Comparison of ENCODE assay signal across 14 mouse cellular contexts in genomic region chr14:27070128-27070527, GRCm38 (mm10). TPM values are rescaled to one million over a fixed set of nuclear protein-coding genes. Genes with fewer than 3 reads are reported as not detected.
DNase-seq lines count a peak whose midpoint lies in the region; ATAC-seq and TF ChIP-seq lines count a peak whose summit lies in the region.
"Had no signal": no experiment of that assay in that cellular context is flagged by ENCODE, and none has a peak within 500 bp of the region (broad histone marks: within the 10 kb centered on the region; RNA-seq: fewer than 3 reads in every experiment).

No protein-coding gene starts in this region.

- no peak for TF ChIP-seq EP300 in ES-Bruce4 (IDR thresholded peaks at IDR 0.05; ENCODE audit: insufficient read depth, low read depth, low read length)
- no peak for TF ChIP-seq EP300 in lung, postnatal 0 days (IDR thresholded peaks at IDR 0.05)

- no peak for TF ChIP-seq POLR2A in ES-Bruce4 (IDR thresholded peaks at IDR 0.05; ENCODE audit: insufficient read depth, low read length)

- H3K27me3 ChIP-seq in hindbrain, embryonic 10.5 days (ENCODE audit: insufficient read depth, poor library complexity, severe bottlenecking) = peaks cover 65% of the 10 kb centered on the region
- no peaks in the 10 kb centered on the region for H3K27me3 ChIP-seq in hindbrain, embryonic 11.5 days (ENCODE audit: control insufficient read depth, insufficient read depth, low read length)
- H3K27me3 ChIP-seq in ES-Bruce4 (ENCODE audit: control insufficient read depth, insufficient read depth, low read length, poor library complexity, severe bottlenecking) = no peaks in the 10 kb centered on the region
- no peaks in the 10 kb centered on the region for H3K27me3 ChIP-seq in limb, embryonic 13.5 days
- no peaks in the 10 kb centered on the region for H3K27me3 ChIP-seq in midbrain, embryonic 14.5 days (ENCODE audit: control insufficient read depth, insufficient read depth, low read length)
- no peaks in the 10 kb centered on the region for H3K27me3 ChIP-seq in lung, postnatal 0 days (replicated peaks; ENCODE audit: insufficient read depth, low read length)

- H3K36me3 ChIP-seq in hindbrain, embryonic 10.5 days = 0 out of 2 replicates have a peak, but pooled peaks cover 4% of the 10 kb centered on the region
- no peaks in the 10 kb centered on the region for H3K36me3 ChIP-seq in hindbrain, embryonic 11.5 days (ENCODE audit: control insufficient read depth, insufficient read depth, low read length)
- no peaks in the 10 kb centered on the region for H3K36me3 ChIP-seq in ES-Bruce4 (ENCODE audit: control insufficient read depth, insufficient read depth, low read length, poor library complexity, severe bottlenecking)
- H3K36me3 ChIP-seq in limb, embryonic 13.5 days = no peaks in the 10 kb centered on the region
- H3K36me3 ChIP-seq in midbrain, embryonic 14.5 days (ENCODE audit: control insufficient read depth, insufficient read depth, low read length) = no peaks in the 10 kb centered on the region
- H3K36me3 ChIP-seq in lung, postnatal 0 days (ENCODE audit: insufficient read depth, low read length) = no peaks in the 10 kb centered on the region
- H3K36me3 ChIP-seq: G1E had no signal

- H3K4me2 ChIP-seq in hindbrain, embryonic 11.5 days (replicated peaks; ENCODE audit: low read depth, low read length) = no peak overlapping the region
- peak overlapping the region; percentile 45 for H3K4me2 ChIP-seq in limb, embryonic 13.5 days (replicated peaks)
- H3K4me2 ChIP-seq in midbrain, embryonic 14.5 days (ENCODE audit: low read length) = no peak overlapping the region
- no peak overlapping the region for H3K4me2 ChIP-seq in lung, postnatal 0 days (replicated peaks; ENCODE audit: low read depth, low read length)

- peaks cover 97% of the 10 kb centered on the region for H3K4me1 ChIP-seq in hindbrain, embryonic 10.5 days (replicated peaks)
- H3K4me1 ChIP-seq in hindbrain, embryonic 11.5 days (replicated peaks; ENCODE audit: control insufficient read depth, insufficient read depth, low read length) = peaks cover 11% of the 10 kb centered on the region; the same call in 1 of the 2 replicates
- H3K4me1 ChIP-seq in ES-Bruce4 (ENCODE audit: control insufficient read depth, insufficient read depth, low read length) = peaks cover 14% of the 10 kb centered on the region
- H3K4me1 ChIP-seq in limb, embryonic 13.5 days = peaks cover 100% of the 10 kb centered on the region
- peaks cover 42% of the 10 kb centered on the region for H3K4me1 ChIP-seq in midbrain, embryonic 14.5 days (ENCODE audit: control insufficient read depth, insufficient read depth, low read length)
- peaks cover 17% of the 10 kb centered on the region; the same call in 1 of the 2 replicates for H3K4me1 ChIP-seq in lung, postnatal 0 days (ENCODE audit: insufficient read depth, low read depth, low read length)

- WGBS in hindbrain, embryonic 10.5 days = 45% methylated on average over 3 of the region's 3 CpGs
- WGBS in hindbrain, embryonic 11.5 days = 35% methylated on average over 3 of the region's 3 CpGs
- WGBS in limb, embryonic 13.5 days = 12% methylated on average over 3 of the region's 3 CpGs
- WGBS in midbrain, embryonic 14.5 days = 58% methylated on average over 3 of the region's 3 CpGs
- 26% methylated on average over 3 of the region's 3 CpGs for WGBS in lung, postnatal 0 days

- TF ChIP-seq CTCF in ES-Bruce4 (IDR thresholded peaks at IDR 0.05; ENCODE audit: low read depth, low read length) = no peak
- TF ChIP-seq CTCF in lung, postnatal 0 days (IDR thresholded peaks at IDR 0.05) = no peak

- peak overlapping the region; percentile 12; the same call in 1 of the 2 replicates for H3K27ac ChIP-seq in hindbrain, embryonic 10.5 days
- H3K27ac ChIP-seq in hindbrain, embryonic 11.5 days (ENCODE audit: low read depth, low read length) = no peak overlapping the region
- peak overlapping the region; percentile 99 for H3K27ac ChIP-seq in ES-Bruce4 (ENCODE audit: insufficient read depth, low read length)
- peak overlapping the region; percentile 88 for H3K27ac ChIP-seq in limb, embryonic 13.5 days
- no peak overlapping the region for H3K27ac ChIP-seq in midbrain, embryonic 14.5 days (replicated peaks; ENCODE audit: low read depth, low read length)
- no peak overlapping the region for H3K27ac ChIP-seq in lung, postnatal 0 days (ENCODE audit: low read length)
- H3K27ac ChIP-seq: left cerebral cortex, adult 2 months had no signal

- no peak overlapping the region for H3K4me3 ChIP-seq in hindbrain, embryonic 10.5 days
- no peak overlapping the region for H3K4me3 ChIP-seq in hindbrain, embryonic 11.5 days (ENCODE audit: low read depth, low read length)
- no peak overlapping the region; the same call in 1 of the 2 replicates for H3K4me3 ChIP-seq in ES-Bruce4 (ENCODE audit: low read depth, low read length)
- H3K4me3 ChIP-seq in limb, embryonic 13.5 days = no peak overlapping the region
- H3K4me3 ChIP-seq in midbrain, embryonic 14.5 days (replicated peaks; ENCODE audit: low read depth, low read length) = no peak overlapping the region
- H3K4me3 ChIP-seq in lung, postnatal 0 days (ENCODE audit: low read depth, low read length) = no peak overlapping the region
- H3K4me3 ChIP-seq: left cerebral cortex, adult 2 months had no signal

- H3K9ac ChIP-seq in hindbrain, embryonic 11.5 days (ENCODE audit: low read depth, low read length) = no peak overlapping the region
- H3K9ac ChIP-seq in ES-Bruce4 (ENCODE audit: low read depth, poor library complexity, severe bottlenecking) = peak overlapping the region; percentile 40
- H3K9ac ChIP-seq in limb, embryonic 13.5 days = no peak overlapping the region
- no peak overlapping the region for H3K9ac ChIP-seq in midbrain, embryonic 14.5 days (replicated peaks; ENCODE audit: low read length)
- H3K9ac ChIP-seq in lung, postnatal 0 days (replicated peaks; ENCODE audit: low read depth) = no peak overlapping the region
- H3K9ac ChIP-seq: liver, postnatal 0 days had no signal

- DNase-seq in hindbrain, embryonic 10.5 days (ENCODE audit: low spot score) = no peak
- no peak for DNase-seq in hindbrain, embryonic 11.5 days (ENCODE audit: low spot score)
- DNase-seq in adipocyte (ENCODE audit: low spot score) = peak; percentile 28
- DNase-seq in midbrain, embryonic 14.5 days = no peak
- DNase-seq in lung, postnatal 0 days (ENCODE audit: low spot score) = no peak
- DNase-seq: cerebellum, adult 9-11 months; liver, postnatal 0 days; thymus, adult 18-20 months had no signal

- H3K9me3 ChIP-seq in hindbrain, embryonic 10.5 days = no peaks in the 10 kb centered on the region
- no peaks in the 10 kb centered on the region for H3K9me3 ChIP-seq in hindbrain, embryonic 11.5 days (ENCODE audit: control insufficient read depth, low read length)
- H3K9me3 ChIP-seq in ES-Bruce4 (replicated peaks; ENCODE audit: control insufficient read depth, insufficient read depth, low read length, poor library complexity, severe bottlenecking) = no peaks in the 10 kb centered on the region
- no peaks in the 10 kb centered on the region for H3K9me3 ChIP-seq in limb, embryonic 13.5 days
- no peaks in the 10 kb centered on the region for H3K9me3 ChIP-seq in midbrain, embryonic 14.5 days (ENCODE audit: control insufficient read depth, low read length)
- no peaks in the 10 kb centered on the region for H3K9me3 ChIP-seq in lung, postnatal 0 days (ENCODE audit: low read length)
- H3K9me3 ChIP-seq: G1E had no signal

- no peak for ATAC-seq in hindbrain, embryonic 11.5 days (ENCODE audit: low FRiP score)
- ATAC-seq in limb, embryonic 13.5 days (ENCODE audit: low FRiP score, low read depth) = no peak
- no peak for ATAC-seq in midbrain, embryonic 14.5 days (ENCODE audit: low FRiP score, low TSS enrichment)
- no peak for ATAC-seq in lung, postnatal 0 days
- ATAC-seq: activated CD4-positive, CD25-positive, alpha-beta regulatory T cell, adult 4 months; intestine, postnatal 0 days; liver, postnatal 0 days had no signal

RNA-seq across cellular contexts. Expression of gene Il17rd, which starts 31.4 kb away (rescaled TPM):
- polyA plus RNA-seq in hindbrain, embryonic 10.5 days (2016; fragmentation: Nextera tagmentation; extraction: Ambion mirVana) = 4.0 and 6.5 TPM in 2 replicates
- polyA plus RNA-seq in hindbrain, embryonic 11.5 days (2014; fragmentation: Nextera tagmentation; extraction: Ambion mirVana) = 5.3 and 5.7 TPM in 2 replicates
- 47.3 and 48.9 TPM in 2 replicates for polyA plus RNA-seq in ES-Bruce4 (2011; ENCODE audit: insufficient read depth, insufficient read length, low read depth, missing spikeins)
- 9.4 and 10.4 TPM in 2 replicates for polyA plus RNA-seq in limb, embryonic 13.5 days (2015; fragmentation: Nextera tagmentation; extraction: Ambion mirVana)
- polyA plus RNA-seq in midbrain, embryonic 14.5 days (2014; fragmentation: Nextera tagmentation; extraction: Ambion mirVana) = 2.9 and 3.0 TPM in 2 replicates
- polyA plus RNA-seq in lung, postnatal 0 days (2015; fragmentation: Nextera tagmentation; extraction: Ambion mirVana) = 2.1 and 2.2 TPM in 2 replicates
- polyA plus RNA-seq: G1E had no signal

RNA-seq across cellular contexts. Expression of gene Arhgef3, which starts 44.6 kb away (rescaled TPM):
- 2.5 and 3.6 TPM in 2 replicates for polyA plus RNA-seq in hindbrain, embryonic 10.5 days (2016; fragmentation: Nextera tagmentation; extraction: Ambion mirVana)
- 3.5 and 4.4 TPM in 2 replicates for polyA plus RNA-seq in hindbrain, embryonic 11.5 days (2014; fragmentation: Nextera tagmentation; extraction: Ambion mirVana)
- polyA plus RNA-seq in ES-Bruce4 (2011; ENCODE audit: insufficient read depth, insufficient read length, low read depth, missing spikeins) = 2.2 and 2.6 TPM in 2 replicates
- polyA plus RNA-seq in limb, embryonic 13.5 days (2015; fragmentation: Nextera tagmentation; extraction: Ambion mirVana) = 22.3 and 24.1 TPM in 2 replicates
- 5.3 and 5.5 TPM in 2 replicates for polyA plus RNA-seq in midbrain, embryonic 14.5 days (2014; fragmentation: Nextera tagmentation; extraction: Ambion mirVana)
- polyA plus RNA-seq in lung, postnatal 0 days (2015; fragmentation: Nextera tagmentation; extraction: Ambion mirVana) = 37.3 and 44.8 TPM in 2 replicates

Comparison
In these comparisons a context has a peak if more than half of its experiments do, and no peak if none do; other contexts are left out.
1. H3K27ac ChIP-seq: peak in hindbrain, embryonic 10.5 days (single experiment), ES-Bruce4 (single experiment) and limb, embryonic 13.5 days (single experiment); none in hindbrain, embryonic 11.5 days (single experiment), midbrain, embryonic 14.5 days (single experiment) and lung, postnatal 0 days (single experiment).